Mouse (Mus musculus) retina, postnatal 1 day (tissue): ENCODE results near the gene Ovol3.
"Not testable (repeated sequence)": the region's sequence is repeated elsewhere in the genome, so short reads cannot be mapped to it uniquely, and the experiment has no call there.

Source experiments
- DNase-seq: peaks from one replicate; pipeline ENCODE4 v3.0.0-alpha.2; 2012

The Ovol3 gene

GRCm38 (mm10) chr7:30235625-30236024, at the start of gene Ovol3:
Gene Ovol3, minus strand, starts transcription at chr7:30235725.
- DNase-seq: no peak

- no peak for DNase-seq
Measured at GRCm38 (mm10) chr7:30282740-30283139, 47.2 kb upstream of the Ovol3 start.

DNA sequence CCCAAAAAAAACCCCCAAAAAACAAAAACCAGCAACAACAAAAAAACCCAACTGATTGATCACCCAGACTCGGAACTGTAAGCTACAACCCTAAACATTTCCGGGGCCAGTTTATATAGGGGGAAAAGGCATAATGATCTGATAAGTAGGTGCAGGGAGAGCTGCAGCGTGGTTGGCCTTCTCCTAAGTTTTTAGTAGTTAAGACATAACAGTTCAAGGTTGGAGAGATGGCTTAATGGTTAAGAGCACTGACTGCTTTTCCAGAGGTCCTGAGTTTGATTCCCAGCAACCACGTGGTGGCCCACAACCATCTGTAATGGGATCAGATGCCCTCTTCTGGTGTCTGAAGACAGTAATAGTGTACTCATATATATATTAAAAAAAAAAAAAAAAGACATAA, 46.0 kb upstream of the Ovol3 start:
- no peak for DNase-seq

DNA sequence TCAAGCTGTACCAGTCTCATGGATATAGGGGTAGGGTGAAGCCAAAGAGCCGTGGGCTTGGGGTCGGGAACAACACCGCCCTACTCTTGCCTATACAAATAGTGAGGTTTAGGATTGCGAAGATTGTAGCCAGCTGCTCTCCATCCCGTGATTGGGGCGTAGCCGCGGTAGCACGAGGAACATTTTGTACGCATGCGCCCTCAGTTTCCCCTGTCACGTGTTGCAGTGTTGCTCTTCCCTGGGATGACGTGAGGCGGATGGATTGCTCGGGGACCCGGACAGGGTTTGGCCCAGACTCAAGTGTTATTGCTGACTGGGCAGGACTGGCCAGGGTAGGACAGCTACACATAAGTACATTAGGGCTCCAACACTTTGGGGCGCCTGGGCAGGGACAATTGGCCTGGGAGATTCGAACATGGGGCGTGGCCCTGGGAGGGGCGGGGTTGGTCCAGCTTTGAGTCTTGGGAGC, 45.2 kb upstream of the Ovol3 start:
- DNase-seq: peak; percentile 95

DNA sequence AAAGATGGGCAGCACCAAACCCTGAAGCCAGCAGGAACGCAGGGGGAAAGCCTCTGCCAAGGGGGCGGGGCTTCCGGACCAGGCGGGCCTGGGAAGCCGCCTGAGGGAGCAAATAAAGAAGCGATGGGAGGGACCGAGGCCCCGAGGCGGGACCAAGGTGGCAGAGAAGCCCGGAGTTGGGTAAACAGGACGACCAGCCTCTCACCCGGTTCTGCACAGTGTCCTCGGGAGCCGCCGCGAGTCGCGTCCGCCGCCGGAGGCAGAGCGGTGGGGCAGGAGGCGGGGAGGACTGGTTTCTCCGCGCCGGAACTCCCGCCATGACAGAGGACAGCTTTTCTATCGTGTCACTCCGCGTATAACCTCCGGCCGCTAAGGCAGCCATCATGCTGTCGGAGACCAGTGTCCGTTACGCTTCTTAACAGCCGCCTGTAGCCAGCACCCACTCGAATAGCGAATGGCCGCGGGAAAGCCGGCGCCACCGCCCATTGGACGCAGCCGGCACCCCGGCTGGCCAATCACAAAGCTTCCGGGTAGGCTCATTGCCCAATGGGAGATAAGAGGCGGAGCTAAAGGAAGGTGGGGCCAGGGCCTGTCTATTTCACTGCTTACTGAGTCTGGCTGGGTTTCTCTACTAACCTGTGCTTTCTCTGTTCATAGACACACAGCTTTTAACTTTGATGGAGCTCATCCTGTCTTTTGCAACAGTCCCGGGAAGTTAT, 44.6 kb upstream of the Ovol3 start, which contains the start of the genes Thap8 and Wdr62:
Thap8 (plus strand) TSS at position 144 of the 719 bp plus-strand sequence.
Wdr62 (minus strand) TSS at position 469 of the 719 bp plus-strand sequence.
- peak; percentile 97 for DNase-seq

DNA sequence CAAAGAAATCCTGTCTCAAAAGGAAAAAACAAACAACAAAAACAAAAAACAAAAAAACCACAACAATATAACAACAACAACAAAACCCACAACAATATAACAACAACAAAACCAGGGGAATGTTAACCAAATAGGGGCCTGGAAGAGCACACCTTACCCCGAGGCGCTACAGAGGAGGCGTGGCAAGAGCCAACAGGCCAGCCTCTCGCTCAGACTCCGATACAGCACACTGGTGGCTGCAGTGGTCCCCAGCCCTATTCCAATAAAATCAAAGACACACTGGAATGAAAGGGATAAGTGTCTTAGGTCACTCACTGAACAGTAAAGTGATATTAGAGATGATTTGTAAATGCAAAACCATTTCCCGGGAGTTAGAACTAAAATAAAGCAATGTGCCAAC, 44.0 kb upstream of the Ovol3 start:
- no peak for DNase-seq

DNA sequence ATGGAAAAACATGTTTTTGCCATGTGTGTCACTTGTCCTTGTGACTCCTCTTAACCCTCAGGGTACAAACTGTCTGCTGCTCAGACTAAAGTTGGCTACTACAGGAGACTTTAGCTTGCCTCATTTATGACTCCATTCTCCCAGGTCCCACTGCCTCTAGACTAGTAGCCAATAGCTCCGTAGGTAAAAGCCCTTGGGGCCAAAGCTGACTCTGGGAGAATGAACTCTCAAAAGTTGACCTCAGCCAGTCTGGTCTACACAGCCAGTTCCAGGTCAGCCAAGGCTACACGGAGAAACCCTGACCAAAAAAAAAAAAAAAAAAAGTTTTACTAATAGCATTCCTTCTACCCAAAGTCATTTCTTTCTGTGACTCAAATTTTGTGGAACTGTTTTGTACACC, 43.4 kb upstream of the Ovol3 start:
- DNase-seq: no peak

DNA sequence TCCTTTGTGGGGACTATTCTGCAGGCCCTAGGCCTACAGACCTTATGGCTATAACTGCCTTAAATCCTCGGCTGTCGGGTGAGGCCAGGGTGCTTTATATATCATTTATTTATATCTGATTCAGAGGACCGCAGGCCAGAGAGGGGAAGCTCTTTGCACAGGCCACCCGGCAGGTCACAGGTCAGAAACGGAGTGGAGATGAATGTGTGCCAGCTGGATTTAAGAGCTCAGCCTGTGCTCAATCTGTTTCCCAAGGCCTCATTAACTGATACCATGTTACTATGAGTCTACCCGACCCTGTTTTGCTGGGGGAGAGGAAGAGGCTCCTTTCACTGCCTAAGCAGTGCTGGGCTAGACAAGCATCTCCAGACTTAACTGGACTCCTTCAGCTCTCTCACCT, 38.9 kb upstream of the Ovol3 start:
- DNase-seq: no peak

GRCm38 (mm10) chr7:30269641-30270040, 34.1 kb upstream of the Ovol3 start:
- no peak for DNase-seq

DNA sequence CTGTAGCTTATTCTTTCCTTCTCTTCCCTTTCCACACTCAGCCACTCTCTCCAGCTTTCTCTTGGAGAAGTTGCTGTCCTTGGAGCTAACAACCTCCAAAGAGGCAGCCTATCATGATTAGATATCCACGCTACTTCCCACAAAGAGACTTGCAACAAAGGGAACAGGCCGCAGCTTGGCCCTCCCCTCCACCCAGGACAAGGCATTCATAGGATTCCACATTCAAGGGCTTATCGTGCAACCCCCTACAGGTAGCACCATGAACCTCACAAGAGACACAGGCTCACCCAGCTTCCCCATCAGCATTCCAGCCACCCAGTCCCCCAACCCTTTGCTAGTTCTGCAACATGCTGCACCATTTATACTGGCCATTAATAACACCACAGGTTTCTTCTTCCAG, 31.3 kb upstream of the Ovol3 start:
- DNase-seq: no peak

GRCm38 (mm10) chr7:30265935-30266334, 30.4 kb upstream of the Ovol3 start:
- DNase-seq: no peak

GRCm38 (mm10) chr7:30265531-30265930, 30.0 kb upstream of the Ovol3 start:
- no peak for DNase-seq

- no peak for DNase-seq
Measured at GRCm38 (mm10) chr7:30265041-30265440, 29.5 kb upstream of the Ovol3 start.

- no peak for DNase-seq
Measured at GRCm38 (mm10) chr7:30251956-30252954, 16.7 kb upstream of the Ovol3 start.

DNA sequence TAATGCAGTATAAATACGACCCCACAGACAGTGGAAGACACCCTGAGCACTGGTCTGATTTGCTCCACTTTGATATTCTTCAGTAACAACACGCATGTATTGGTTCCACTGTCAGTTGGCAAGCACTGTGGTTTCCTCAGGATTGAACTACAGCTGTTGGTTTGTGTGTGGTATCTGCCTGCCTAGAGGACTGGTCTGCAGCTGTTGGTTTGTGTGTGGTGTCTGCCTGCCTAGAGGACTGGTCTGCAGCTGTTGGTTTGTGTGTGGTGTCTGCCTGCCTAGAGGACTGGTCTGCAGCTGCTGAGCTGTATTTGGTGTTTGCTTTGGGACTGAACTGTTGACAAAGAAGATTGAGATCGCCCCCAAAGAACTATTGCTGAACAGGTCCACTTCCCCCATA, 1.8 kb upstream of the Ovol3 start:
- DNase-seq: not testable (repeated sequence)

GRCm38 (mm10) chr7:30235091-30235490, 434 bp downstream of the Ovol3 start:
- DNase-seq: no peak

GRCm38 (mm10) chr7:30234276-30234858, 1.2 kb downstream of the Ovol3 start:
- DNase-seq: no peak

- no peak for DNase-seq
Measured at GRCm38 (mm10) chr7:30233387-30233786, 2.1 kb downstream of the Ovol3 start.

GRCm38 (mm10) chr7:30232631-30233148, 2.8 kb downstream of the Ovol3 start:
- DNase-seq: peak; percentile 71

DNA sequence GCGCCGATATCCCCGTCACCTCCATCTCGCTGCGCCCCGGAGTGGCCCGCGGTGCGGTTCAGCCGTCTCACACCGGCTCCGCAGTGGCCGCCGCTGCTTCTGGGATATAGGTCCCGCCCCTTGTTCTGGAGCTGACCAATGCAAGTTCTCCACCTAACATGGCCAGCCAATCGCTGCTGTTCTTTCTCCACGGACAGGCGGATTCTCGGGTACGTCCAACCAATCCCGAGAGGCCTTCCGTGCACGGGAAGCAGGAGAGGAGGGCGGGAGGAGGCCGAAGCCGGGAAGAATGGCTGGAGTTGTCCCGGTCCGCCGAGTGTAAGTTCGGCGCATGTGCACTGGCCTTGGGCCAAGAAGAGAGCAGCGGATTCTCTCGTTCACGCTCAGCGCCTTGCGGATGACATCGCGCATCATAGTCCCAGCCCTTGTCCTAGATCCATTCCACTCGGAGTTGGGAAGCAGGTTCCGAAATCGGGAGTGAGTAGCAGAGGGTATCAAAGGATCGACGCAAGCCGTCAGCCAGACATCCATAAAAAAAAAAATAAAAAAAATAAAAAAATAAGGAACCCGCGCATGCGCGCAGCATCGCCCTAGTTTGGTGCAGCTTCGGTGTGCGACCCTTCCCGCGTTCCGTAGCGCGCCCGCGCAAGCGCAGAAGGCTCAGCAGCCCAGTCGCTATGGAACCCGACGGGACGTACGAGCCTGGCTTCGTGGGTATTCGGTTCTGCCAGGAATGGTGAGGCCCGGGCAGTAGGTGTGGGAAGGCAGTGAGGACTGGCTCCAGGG, 3.7 kb downstream of the Ovol3 start, which contains the start of the genes Polr2i and Tbcb:
Polr2i (plus strand) TSS at position 280 of the 786 bp plus-strand sequence.
Tbcb (minus strand) TSS at position 604 of the 786 bp plus-strand sequence.
- DNase-seq: peak; percentile 100

GRCm38 (mm10) chr7:30231328-30231668, 4.2 kb downstream of the Ovol3 start:
- no peak for DNase-seq

DNA sequence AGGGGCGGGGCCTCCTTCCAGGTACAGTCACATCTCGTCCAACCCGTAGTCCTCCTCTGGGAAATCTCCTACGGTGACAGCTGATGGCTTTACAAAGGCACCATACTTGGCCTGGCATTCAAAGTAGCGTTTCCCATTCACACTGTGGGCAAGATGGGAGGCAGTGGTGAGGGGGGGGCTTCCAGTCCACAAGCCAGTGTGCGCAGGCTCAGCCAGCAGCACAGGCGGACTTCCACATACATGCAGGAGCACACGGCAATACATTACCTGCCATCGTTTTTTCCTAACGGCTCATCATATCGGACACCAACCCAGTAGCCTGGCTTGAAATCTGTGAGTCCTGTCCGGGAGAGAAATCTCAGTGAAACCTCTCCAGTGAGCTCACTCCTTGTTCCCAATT, 11.3 kb downstream of the Ovol3 start:
- DNase-seq: no peak
